Mouse (Mus musculus) C3H10T1/2 (cell line): ENCODE data around the gene Lzts3. TPM values are rescaled to one million over a fixed set of nuclear protein-coding genes. Genes with fewer than 3 reads are reported as not detected.

ENCODE experiments used
- polyA plus RNA-seq, 2 experiments: library from polyadenylated mRNA; unstranded; fragments of >200 nt; fragmentation: generic; extraction: Trizol; gene quantifications; one replicate each; pipeline ENCODE4 v1.2.1; 2012; ENCODE audit warnings: missing spikeins in 2 of 2

Gene Lzts3
- polyA plus RNA-seq, result 1 to 10 TPM; 2.9 to 6.8 TPM

DNA sequence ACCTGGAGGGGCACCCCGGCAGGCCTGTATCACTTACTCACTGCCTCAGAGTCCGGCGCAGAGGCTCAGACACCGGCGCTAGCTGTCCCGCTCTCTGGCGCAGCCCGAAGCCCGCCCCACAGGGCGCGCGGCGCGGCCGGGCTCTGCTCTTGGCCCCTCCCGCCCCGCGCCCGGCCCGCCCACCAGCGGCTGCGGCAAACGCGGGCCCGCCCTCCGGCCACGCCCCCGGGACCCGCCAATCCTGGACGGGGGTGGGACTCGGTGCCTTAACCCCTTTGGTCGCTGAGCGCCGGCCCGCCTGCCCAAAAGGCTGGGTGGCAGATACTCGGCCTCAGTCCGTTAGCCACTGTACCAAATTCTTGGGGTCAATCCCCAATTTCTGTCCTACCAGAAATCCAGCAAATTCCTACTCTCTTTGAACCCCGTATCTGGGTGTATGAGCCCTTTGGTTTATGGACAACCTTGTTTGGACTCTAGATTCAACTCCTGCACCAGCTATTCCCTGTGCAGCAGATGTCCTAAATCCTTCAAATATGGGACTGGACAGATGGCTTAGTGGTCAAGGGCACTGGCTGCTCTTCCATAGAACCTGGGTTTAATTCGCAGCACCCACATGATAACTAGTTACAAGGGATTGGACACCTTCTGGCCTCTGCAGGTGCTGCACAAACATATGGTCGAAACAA, at the start of gene Lzts3:
TSS of gene Lzts3 (minus strand) at position 120 of the 686 bp plus-strand sequence.

DNA sequence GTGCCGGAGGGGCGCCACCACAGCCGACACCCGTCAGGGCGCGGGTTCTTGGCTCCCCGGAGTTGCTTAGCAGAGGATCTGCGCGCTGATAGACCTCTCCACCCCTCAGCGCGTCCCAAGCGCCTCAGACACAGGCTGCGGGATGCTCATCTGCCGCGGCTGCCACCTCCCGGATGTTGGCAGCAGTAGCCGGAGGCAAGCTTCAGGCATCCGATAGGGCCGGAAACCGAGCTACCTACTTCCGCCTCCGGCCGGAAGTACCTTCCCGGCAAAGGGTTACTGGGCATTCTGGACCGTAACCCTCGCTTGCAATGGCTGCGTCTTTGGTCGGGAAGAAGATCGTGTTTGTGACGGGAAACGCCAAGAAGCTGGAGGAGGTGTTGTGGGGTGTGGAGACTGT, 25.0 kb upstream of the Lzts3 start, which contains the start of gene Itpa:
TSS of gene Itpa (plus strand) at position 52 of the 400 bp plus-strand sequence.

DNA sequence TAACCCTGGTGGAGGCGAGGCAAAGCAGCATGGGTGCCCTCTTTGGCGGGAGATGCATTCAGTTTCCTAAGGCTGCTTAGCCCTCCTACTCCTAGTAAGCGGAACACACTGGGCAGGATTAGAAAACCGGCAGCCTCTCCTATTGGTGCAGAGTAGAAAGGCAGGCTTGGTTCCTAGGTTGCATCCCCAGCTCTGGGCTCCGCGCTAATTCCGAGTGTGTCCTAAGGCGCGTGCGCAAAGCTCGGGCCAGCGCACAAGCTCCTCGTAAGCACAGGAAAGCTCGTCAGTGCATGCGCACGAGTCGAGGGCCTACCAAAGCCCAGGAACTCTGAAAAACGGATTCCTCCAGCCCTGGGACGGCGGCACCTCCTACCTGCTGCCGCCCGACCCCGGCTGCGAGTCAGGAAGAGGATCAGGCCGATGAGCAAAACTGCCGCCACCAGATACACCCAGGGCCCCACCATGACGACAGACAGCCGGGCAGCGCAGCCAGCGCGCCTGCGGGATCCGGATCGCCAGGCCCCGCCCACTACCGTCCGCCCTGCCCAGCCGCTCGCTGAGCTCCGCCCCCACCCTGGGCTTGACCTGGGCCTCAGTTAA, 21.6 kb upstream of the Lzts3 start, which contains the start of gene Ddrgk1:
TSS of gene Ddrgk1 (minus strand) at position 558 of the 600 bp plus-strand sequence.

DNA sequence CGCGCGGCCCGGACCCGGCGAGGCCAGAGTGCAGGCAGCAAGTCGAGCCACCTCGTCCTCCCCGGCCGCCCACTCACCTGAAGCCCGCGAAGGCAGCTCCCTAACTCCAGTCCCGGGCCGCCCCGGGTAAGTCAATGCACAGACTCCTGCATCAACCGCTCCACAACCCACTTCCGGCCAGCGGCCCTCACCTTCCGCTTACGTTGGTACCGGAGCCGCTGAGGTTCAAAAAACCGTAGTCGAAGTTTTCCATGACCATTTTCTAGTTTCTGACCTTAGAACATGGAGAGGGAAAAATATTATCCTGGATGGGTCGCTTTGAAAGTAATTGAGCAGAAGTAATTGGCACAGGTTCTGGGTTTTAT, 12.8 kb downstream of the Lzts3 start, which contains the start of the genes Fastkd5 and Ubox5:
TSS of gene Fastkd5 (minus strand) at position 189 of the 365 bp plus-strand sequence.
TSS of gene Ubox5 (minus strand) at position 200 of the 365 bp plus-strand sequence.

Other genes starting within 250 kb of the Lzts3 start
- gene Cpxm1, start 245.2 kb downstream of the Lzts3 start, polyA plus RNA-seq, result 1 to 10 TPM in 1 of 2 experiments, under 1 TPM in 1; 0.21 to 1.1 TPM
- gene Gm28372, start 237.6 kb downstream of the Lzts3 start, polyA plus RNA-seq, result under 1 TPM in 1 of 2 experiments, not detected in 1; 0.05 TPM
- gene 1700020A23Rik, start 237.5 kb downstream of the Lzts3 start, polyA plus RNA-seq, result not detected
- gene Tmem239, start 236.3 kb downstream of the Lzts3 start, polyA plus RNA-seq, result not detected
- 10 to 100 TPM; 49.5 to 49.6 TPM for gene Vps16, start 218.5 kb downstream of the Lzts3 start, polyA plus RNA-seq
- 10 to 100 TPM; 12.0 to 20.6 TPM for gene Pced1a, start 218.1 kb downstream of the Lzts3 start, polyA plus RNA-seq
- gene Ptpra, start 192.5 kb downstream of the Lzts3 start, polyA plus RNA-seq, result 10 to 100 TPM in 1 of 2 experiments, 1 to 10 TPM in 1; 5.7 to 58.6 TPM
- 100 to 1,000 TPM in 1 of 2 experiments, 10 to 100 TPM in 1; 72.9 to 129 TPM for gene Mrps26, start 79.1 kb downstream of the Lzts3 start, polyA plus RNA-seq
- not detected for gene Oxt, start 66.6 kb downstream of the Lzts3 start, polyA plus RNA-seq
- not detected for gene Avp, start 60.2 kb downstream of the Lzts3 start, polyA plus RNA-seq
- 1 to 10 TPM in 1 of 2 experiments, under 1 TPM in 1; 0.94 to 2.1 TPM for gene Fastkd5, start 12.8 kb downstream of the Lzts3 start, polyA plus RNA-seq
- 1 to 10 TPM; 3.3 to 5.6 TPM for gene Ubox5, start 12.8 kb downstream of the Lzts3 start, polyA plus RNA-seq
- gene Ddrgk1, start 21.9 kb upstream of the Lzts3 start, polyA plus RNA-seq, result 100 to 1,000 TPM; 125 to 144 TPM
- gene Itpa, start 24.8 kb upstream of the Lzts3 start, polyA plus RNA-seq, result 10 to 100 TPM; 24.9 to 37.4 TPM
- gene Slc4a11, start 54.7 kb upstream of the Lzts3 start, polyA plus RNA-seq, result under 1 TPM; 0.13 to 0.47 TPM